Mouse (Mus musculus) limb, embryonic 12.5 days (tissue): ENCODE measurements around the gene Gm44805. TPM values are rescaled to one million over a fixed set of nuclear protein-coding genes. Genes with fewer than 3 reads are reported as not detected.
A peak's percentile ranks its signal among the peaks of the same experiment; 100 is the strongest.

Source experiments
- ATAC-seq: fragments of 200-750 bp; cut with Nextera tagmentation; 2 replicates; pipeline ENCODE4 v1.8.0; 2017; ENCODE audit warnings: low read depth, moderate TSS enrichment; ENCODE audit not compliant: insufficient number of reproducible peaks, insufficient read depth, low FRiP score, low TSS enrichment
- H3K27ac ChIP-seq: fragments of 300-500 bp; sonication (generic); 2 replicates; pipeline ENCODE4 v1.5.1; 2016; ENCODE audit warnings: mild to moderate bottlenecking, moderate library complexity
- H3K27me3 ChIP-seq: fragments of 300-500 bp; sonication (generic); 2 replicates; pipeline ENCODE4 v1.6.1; 2016; ENCODE audit warnings: mild to moderate bottlenecking, moderate library complexity
- H3K36me3 ChIP-seq: fragments of 300-500 bp; sonication (generic); 2 replicates; pipeline ENCODE4 v1.6.1; 2016; ENCODE audit warnings: mild to moderate bottlenecking, moderate library complexity
- H3K4me1 ChIP-seq: fragments of 300-500 bp; sonication (generic); replicated peaks from 2 replicates; pipeline ENCODE4 v1.6.1; 2016
- H3K4me2 ChIP-seq: fragments of 300-500 bp; sonication (generic); 2 replicates; pipeline ENCODE4 v1.6.1; 2016; ENCODE audit warnings: mild to moderate bottlenecking, moderate library complexity
- H3K4me3 ChIP-seq: fragments of 300-500 bp; sonication (generic); replicated peaks from 2 replicates; pipeline ENCODE4 v1.5.1; 2016; ENCODE audit warnings: mild to moderate bottlenecking
- H3K9ac ChIP-seq: fragments of 300-500 bp; sonication (generic); replicated peaks from 2 replicates; pipeline ENCODE4 v1.6.1; 2016; ENCODE audit warnings: mild to moderate bottlenecking, moderate library complexity
- H3K9me3 ChIP-seq: fragments of 300-500 bp; sonication (generic); 2 replicates; pipeline ENCODE4 v1.6.1; 2016; ENCODE audit warnings: mild to moderate bottlenecking, moderate library complexity
- WGBS: fragments of 180-500 bp; shearing (Covaris S2); methylation state at CpG from one replicate; pipeline ENCODE4 v1.1.7; 2016; 5-methylcytosine and 5-hydroxymethylcytosine counted together
- polyA plus RNA-seq: library from polyadenylated mRNA; unstranded; fragments of >200 nt; fragmentation: Nextera tagmentation; extraction: Ambion mirVana; gene quantifications from 2 replicates; pipeline ENCODE4 v1.2.1, GENCODE M21; 2016

Gene Gm44805
- polyA plus RNA-seq, 1 experiment from 2014 or later, result not detected

DNA sequence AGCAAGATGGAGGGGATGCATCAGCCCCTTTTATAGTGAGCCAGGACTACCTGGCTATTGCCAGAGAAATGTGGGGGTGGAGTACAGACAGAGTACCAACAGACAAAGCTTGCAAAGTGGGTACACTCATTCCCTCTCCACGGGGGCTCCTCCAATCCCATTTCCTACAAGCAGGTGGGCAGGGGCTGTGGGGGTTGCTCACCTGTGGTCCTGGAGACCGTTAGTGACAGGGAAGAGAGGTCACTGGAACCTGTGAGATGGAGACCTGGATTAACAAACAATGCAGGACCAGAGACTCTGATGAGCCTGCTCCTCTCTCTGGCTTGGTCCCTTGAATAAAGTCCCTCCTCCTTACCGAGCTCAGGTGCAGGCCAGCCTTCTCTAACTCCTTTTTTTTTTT is 53.5 kb downstream of the Gm44805 start:
- Histone ChIP-seq H3K9ac (no peak overlapping the region), H3K27me3 (no peaks in the 10 kb centered on the region), H3K4me1 (0 out of 2 replicates have a peak, but pooled peaks cover 2% of the 10 kb centered on the region), H3K36me3 (peaks cover 12% of the 10 kb centered on the region), H3K27ac (no peak overlapping the region), H3K9me3 (no peaks in the 10 kb centered on the region), H3K4me2 (peak overlapping the region; percentile 84), H3K4me3 (peak overlapping the region; percentile 78)
- no peak for ATAC-seq
- 61% methylated on average over 3 of the region's 3 CpGs for WGBS

DNA sequence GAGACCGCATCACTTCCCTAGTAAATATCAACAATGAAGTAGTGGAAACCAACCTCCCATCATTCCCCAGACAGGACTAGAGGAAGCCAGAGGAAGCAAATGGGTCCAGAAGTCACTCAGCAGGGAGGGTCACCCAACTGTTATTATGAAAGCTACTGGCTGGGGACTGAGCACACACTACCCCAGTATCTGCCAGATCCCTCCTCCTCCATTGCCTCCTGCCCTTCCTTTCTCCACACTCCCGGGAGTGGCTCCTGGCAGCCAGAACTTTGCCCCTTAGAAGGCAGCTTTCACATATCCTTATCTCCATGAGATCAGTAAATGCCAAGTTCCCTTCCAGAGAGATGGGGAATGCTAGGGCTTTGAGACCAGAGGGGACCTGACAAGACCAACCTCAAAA is 57.8 kb downstream of the Gm44805 start:
- no peak overlapping the region for H3K4me2 ChIP-seq
- WGBS, result 71% methylated on average over 2 of the region's 2 CpGs
- no peak for ATAC-seq
- H3K27ac ChIP-seq, result no peak overlapping the region
- no peak overlapping the region for H3K4me3 ChIP-seq
- H3K27me3 ChIP-seq, result peaks cover 20% of the 10 kb centered on the region
- H3K4me1 ChIP-seq, result 0 out of 2 replicates have a peak, but pooled peaks cover 4% of the 10 kb centered on the region
- no peak overlapping the region for H3K9ac ChIP-seq
- H3K9me3 ChIP-seq, result no peaks in the 10 kb centered on the region
- no peaks in the 10 kb centered on the region for H3K36me3 ChIP-seq

DNA sequence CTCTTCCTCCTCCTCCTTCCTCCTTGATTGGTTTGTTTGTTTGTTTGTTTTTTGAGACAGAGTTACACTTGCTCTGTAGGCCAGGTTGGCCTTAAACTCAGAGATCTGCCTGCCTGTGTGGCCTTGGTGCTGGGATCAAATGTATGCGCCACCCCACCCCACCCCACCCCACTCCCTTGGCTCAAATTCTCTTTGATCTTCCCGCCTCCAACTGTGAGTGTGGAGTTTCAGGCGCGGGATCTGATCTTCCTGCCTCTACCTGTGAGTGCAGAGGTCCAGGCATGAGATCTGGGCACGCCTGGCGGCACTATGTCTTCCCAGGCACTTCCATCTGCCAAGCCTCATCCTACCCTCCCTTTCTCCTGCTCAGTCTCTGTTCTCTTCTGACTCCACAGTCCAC is 59.0 kb downstream of the Gm44805 start:
- no peak overlapping the region for H3K4me3 ChIP-seq
- no peaks in the 10 kb centered on the region for H3K36me3 ChIP-seq
- no peak overlapping the region for H3K4me2 ChIP-seq
- WGBS, result 24% methylated on average over 6 of the region's 6 CpGs
- H3K9me3 ChIP-seq, result no peaks in the 10 kb centered on the region
- ATAC-seq, result no peak
- 0 out of 2 replicates have a peak, but pooled peaks cover 4% of the 10 kb centered on the region for H3K4me1 ChIP-seq
- H3K27me3 ChIP-seq, result peaks cover 20% of the 10 kb centered on the region
- no peak overlapping the region for H3K27ac ChIP-seq
- no peak overlapping the region for H3K9ac ChIP-seq

Other genes with a start within 250 kb of the Gm44805 start
- gene Mark4, start 222.6 kb downstream of the Gm44805 start, polyA plus RNA-seq, result 13.5 and 13.6 TPM in 2 replicates
- 1.5 and 1.8 TPM in 2 replicates for gene Exoc3l2, start 218.1 kb downstream of the Gm44805 start, polyA plus RNA-seq
- 3.6 and 4.1 TPM in 2 replicates for gene Bloc1s3, start 173.1 kb downstream of the Gm44805 start, polyA plus RNA-seq
- 79.4 and 80.0 TPM in 2 replicates for gene Trappc6a, start 173.0 kb downstream of the Gm44805 start, polyA plus RNA-seq
- 0.14 TPM in 1 of 2 replicates, not detected in the other for gene Nkpd1, start 163.6 kb downstream of the Gm44805 start, polyA plus RNA-seq
- gene Ppp1r37, start 118.3 kb downstream of the Gm44805 start, polyA plus RNA-seq, result 33.2 and 39.7 TPM in 2 replicates
- gene Zfp296, start 104.1 kb downstream of the Gm44805 start, polyA plus RNA-seq, result 0.38 and 0.61 TPM in 2 replicates
- 167 and 170 TPM in 2 replicates for gene Gemin7, start 103.8 kb downstream of the Gm44805 start, polyA plus RNA-seq
- gene Clasrp, start 76.9 kb downstream of the Gm44805 start, polyA plus RNA-seq, result 77.4 and 78.4 TPM in 2 replicates
- gene Relb, start 52.0 kb downstream of the Gm44805 start, polyA plus RNA-seq, result 5.8 and 7.3 TPM in 2 replicates
- 92.6 and 94.2 TPM in 2 replicates for gene Clptm1, start 16.4 kb downstream of the Gm44805 start, polyA plus RNA-seq
- gene Apoc2, start 3.5 kb downstream of the Gm44805 start, polyA plus RNA-seq, result 0.97 TPM in 1 of 2 replicates, not detected in the other
- not detected in 2 replicates for gene Apoc4, start 56 bp upstream of the Gm44805 start, polyA plus RNA-seq
- gene Apoc1, start 11.2 kb upstream of the Gm44805 start, polyA plus RNA-seq, result 4.6 and 7.0 TPM in 2 replicates
- 114 and 131 TPM in 2 replicates for gene Apoe, start 17.8 kb upstream of the Gm44805 start, polyA plus RNA-seq
- gene Tomm40, start 34.0 kb upstream of the Gm44805 start, polyA plus RNA-seq, result 166 and 174 TPM in 2 replicates
- 65.0 and 74.9 TPM in 2 replicates for gene Nectin2, start 69.1 kb upstream of the Gm44805 start, polyA plus RNA-seq
- 59.7 and 63.3 TPM in 2 replicates for gene Bcam, start 89.6 kb upstream of the Gm44805 start, polyA plus RNA-seq
- 2.8 and 3.1 TPM in 2 replicates for gene Cblc, start 115.4 kb upstream of the Gm44805 start, polyA plus RNA-seq
- gene Bcl3, start 141.3 kb upstream of the Gm44805 start, polyA plus RNA-seq, result 0.54 and 0.82 TPM in 2 replicates
- 0.43 TPM in 1 of 2 replicates, not detected in the other for gene Gm19345, start 170.6 kb upstream of the Gm44805 start, polyA plus RNA-seq
- gene Ceacam16, start 179.9 kb upstream of the Gm44805 start, polyA plus RNA-seq, result not detected in 2 replicates
- not detected in 2 replicates for gene Ceacam19, start 206.5 kb upstream of the Gm44805 start, polyA plus RNA-seq
- 7.5 and 8.1 TPM in 2 replicates for gene Pvr, start 239.7 kb upstream of the Gm44805 start, polyA plus RNA-seq